ENCODE assay signal across 25 mouse cellular contexts in genomic region chr13:85437875-85438274, GRCm38 (mm10).
DNase-seq lines count a peak whose midpoint lies in the region; ATAC-seq and TF ChIP-seq lines count a peak whose summit lies in the region.
"Had no signal": no experiment of that assay in that cellular context is flagged by ENCODE, and none has a peak within 500 bp of the region (broad histone marks: within the 10 kb centered on the region; RNA-seq: fewer than 3 reads in every experiment).

No protein-coding gene starts in this region.

- TF ChIP-seq EP300 in heart, postnatal 0 days (IDR thresholded peaks at IDR 0.05; ENCODE audit: low read depth): peak; percentile 66; the same call in 1 of the 2 replicates

- no peaks in the 10 kb centered on the region for H3K36me3 ChIP-seq in heart, embryonic 12.5 days
- H3K36me3 ChIP-seq in heart, postnatal 0 days (replicated peaks; ENCODE audit: control insufficient read depth, insufficient read depth, low read length): no peaks in the 10 kb centered on the region
- H3K36me3 ChIP-seq: embryonic facial prominence, embryonic 12.5 days; hindbrain, embryonic 10.5 days; intestine, embryonic 15.5 days; limb, embryonic 13.5 days; liver, embryonic 12.5 days; midbrain, embryonic 10.5 days had no signal

- H3K9ac ChIP-seq in heart, embryonic 12.5 days: no peak overlapping the region
- no peak overlapping the region for H3K9ac ChIP-seq in heart, postnatal 0 days (replicated peaks; ENCODE audit: low read depth, low read length)
- H3K9ac ChIP-seq: embryonic facial prominence, embryonic 12.5 days; forebrain, embryonic 13.5 days; intestine, embryonic 15.5 days; limb, embryonic 13.5 days; liver, embryonic 12.5 days had no signal

- H3K27ac ChIP-seq in heart, embryonic 12.5 days (ENCODE audit: poor library complexity, severe bottlenecking): peak overlapping the region; percentile 64; the same call in 1 of the 2 replicates
- peak overlapping the region; percentile 67 for H3K27ac ChIP-seq in heart, postnatal 0 days (ENCODE audit: low read depth)
- H3K27ac ChIP-seq: embryonic facial prominence, embryonic 12.5 days; forebrain, embryonic 13.5 days; hindbrain, embryonic 10.5 days; intestine, embryonic 15.5 days; limb, embryonic 13.5 days; liver, embryonic 12.5 days; midbrain, embryonic 10.5 days had no signal

- no peaks in the 10 kb centered on the region for H3K27me3 ChIP-seq in heart, embryonic 12.5 days (replicated peaks)
- no peaks in the 10 kb centered on the region for H3K27me3 ChIP-seq in heart, postnatal 0 days (ENCODE audit: control insufficient read depth, insufficient read depth, low read length)
- H3K27me3 ChIP-seq: embryonic facial prominence, embryonic 12.5 days; forebrain, embryonic 13.5 days; intestine, embryonic 15.5 days; limb, embryonic 13.5 days; liver, embryonic 12.5 days had no signal

- ATAC-seq in frontal cortex, adult (ENCODE audit: low TSS enrichment): peak; percentile 80
- ATAC-seq in heart, embryonic 12.5 days (ENCODE audit: insufficient number of reproducible peaks, low FRiP score): no peak
- ATAC-seq in heart, postnatal 0 days (ENCODE audit: insufficient read depth, low read depth): peak; percentile 53; the same call in 1 of the 2 replicates
- ATAC-seq: CD4-positive, CD25-positive, alpha-beta regulatory T cell, adult 4 months; forebrain, embryonic 13.5 days; hindbrain, embryonic 16.5 days; intestine, embryonic 15.5 days; liver, embryonic 12.5 days had no signal

- TF ChIP-seq CTCF in heart, postnatal 0 days (IDR thresholded peaks at IDR 0.05; ENCODE audit: low read depth): no peak

- no peaks in the 10 kb centered on the region for H3K9me3 ChIP-seq in heart, embryonic 12.5 days (replicated peaks)
- no peaks in the 10 kb centered on the region for H3K9me3 ChIP-seq in heart, postnatal 0 days (replicated peaks; ENCODE audit: control insufficient read depth, low read length)
- H3K9me3 ChIP-seq: embryonic facial prominence, embryonic 12.5 days; forebrain, embryonic 13.5 days; hindbrain, embryonic 10.5 days; intestine, embryonic 15.5 days; limb, embryonic 13.5 days; liver, embryonic 12.5 days; midbrain, embryonic 10.5 days had no signal

- H3K4me3 ChIP-seq in heart, embryonic 12.5 days: no peak overlapping the region
- no peak overlapping the region for H3K4me3 ChIP-seq in heart, postnatal 0 days (ENCODE audit: low read depth, low read length)
- H3K4me3 ChIP-seq: embryonic facial prominence, embryonic 12.5 days; forebrain, embryonic 13.5 days; hindbrain, embryonic 10.5 days; intestine, embryonic 15.5 days; limb, embryonic 13.5 days; liver, embryonic 12.5 days; midbrain, embryonic 10.5 days had no signal

- no peak overlapping the region for H3K4me2 ChIP-seq in heart, embryonic 12.5 days
- no peak overlapping the region for H3K4me2 ChIP-seq in heart, postnatal 0 days (ENCODE audit: low read depth, low read length)
- H3K4me2 ChIP-seq: embryonic facial prominence, embryonic 12.5 days; forebrain, embryonic 13.5 days; intestine, embryonic 15.5 days; limb, embryonic 13.5 days; liver, embryonic 12.5 days had no signal

- no peak for DNase-seq in frontal cortex, postnatal 10 days (ENCODE audit: low spot score in 2 of 2)
- peak; percentile 23 for DNase-seq in layer of hippocampus, adult 11-12 months (ENCODE audit: low spot score)
- DNase-seq in layer of hippocampus, adult 9-10 months (ENCODE audit: low spot score): no peak
- peak; percentile 30 for DNase-seq in heart, postnatal 0 days (ENCODE audit: low spot score)
- no peak for DNase-seq in gastrocnemius, postnatal 4 days (ENCODE audit: low spot score in 2 of 2)
- DNase-seq: adrenal gland, postnatal 36 days; cerebellum, adult 11 months; cerebellum, postnatal 14 days; gastrocnemius, postnatal 25 days; kidney, adult 9 months; kidney, postnatal 14 days; lung, adult 18-20 months; lung, postnatal 10 days; thymus, postnatal 14 days had no signal

- no peaks in the 10 kb centered on the region for H3K4me1 ChIP-seq in heart, embryonic 12.5 days (replicated peaks)
- H3K4me1 ChIP-seq in heart, postnatal 0 days (ENCODE audit: control insufficient read depth, insufficient read depth): peaks cover 6% of the 10 kb centered on the region
- H3K4me1 ChIP-seq: embryonic facial prominence, embryonic 12.5 days; forebrain, embryonic 13.5 days; hindbrain, embryonic 10.5 days; intestine, embryonic 15.5 days; limb, embryonic 13.5 days; liver, embryonic 12.5 days; midbrain, embryonic 10.5 days had no signal

Comparison
In these comparisons a context has a peak if more than half of its experiments do, and no peak if none do; other contexts are left out.
1. DNase-seq: peak in layer of hippocampus, adult 11-12 months (single experiment) and heart, postnatal 0 days (single experiment); none in frontal cortex, postnatal 10 days (0 of 2), layer of hippocampus, adult 9-10 months (single experiment) and gastrocnemius, postnatal 4 days (0 of 2).